Mouse (Mus musculus) liver, adult (tissue): ENCODE measurements around the gene 3110082I17Rik.

ENCODE experiments used
- GATA4 ChIP-seq: IDR thresholded peaks from 2 replicates; pipeline ENCODE4 v1.6.1; 2014; ENCODE audit warnings: mild to moderate bottlenecking, low read length; ENCODE audit not compliant: insufficient replicate concordance

Gene 3110082I17Rik

DNA sequence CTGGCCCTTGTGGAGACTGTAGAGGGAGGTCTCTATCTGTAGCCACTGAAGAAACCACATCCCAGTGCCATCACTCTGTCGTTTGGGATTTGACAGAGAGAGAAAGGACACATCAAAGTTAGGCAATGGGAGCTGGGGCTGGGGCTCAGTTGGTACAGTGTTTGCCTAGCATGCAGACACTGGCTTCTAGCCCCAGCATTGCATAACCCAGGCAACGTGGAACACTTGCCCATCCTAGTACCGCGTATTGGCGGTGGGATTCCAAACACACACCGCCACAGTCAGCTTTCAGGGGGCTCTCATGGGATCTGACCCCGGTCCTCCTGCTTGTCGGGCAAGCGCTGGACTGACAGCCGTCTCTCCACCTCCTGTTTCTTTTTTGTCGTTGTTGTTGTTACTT, 93.8 kb downstream of the 3110082I17Rik start:
- TF ChIP-seq GATA4 = no peak

DNA sequence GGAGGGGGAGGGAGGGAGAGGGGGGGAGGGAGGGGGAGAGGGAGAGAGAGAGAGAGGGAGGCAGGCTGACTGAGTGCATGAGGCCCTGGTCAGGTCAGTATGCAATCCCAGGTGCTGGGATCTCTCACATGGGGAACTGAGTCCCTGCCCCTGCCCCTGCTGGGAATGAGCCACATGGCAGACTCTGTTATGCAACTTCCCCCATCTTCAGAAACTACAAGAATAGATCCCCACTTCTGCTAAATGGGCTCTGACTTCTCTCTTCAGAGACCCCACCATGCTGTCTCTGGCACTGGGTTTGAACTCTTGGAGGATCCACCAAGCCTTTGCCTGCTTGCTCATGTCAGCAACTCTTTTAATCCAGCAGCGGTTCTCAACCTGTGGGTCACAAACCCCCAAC, 94.5 kb downstream of the 3110082I17Rik start:
- no peak for TF ChIP-seq GATA4

DNA sequence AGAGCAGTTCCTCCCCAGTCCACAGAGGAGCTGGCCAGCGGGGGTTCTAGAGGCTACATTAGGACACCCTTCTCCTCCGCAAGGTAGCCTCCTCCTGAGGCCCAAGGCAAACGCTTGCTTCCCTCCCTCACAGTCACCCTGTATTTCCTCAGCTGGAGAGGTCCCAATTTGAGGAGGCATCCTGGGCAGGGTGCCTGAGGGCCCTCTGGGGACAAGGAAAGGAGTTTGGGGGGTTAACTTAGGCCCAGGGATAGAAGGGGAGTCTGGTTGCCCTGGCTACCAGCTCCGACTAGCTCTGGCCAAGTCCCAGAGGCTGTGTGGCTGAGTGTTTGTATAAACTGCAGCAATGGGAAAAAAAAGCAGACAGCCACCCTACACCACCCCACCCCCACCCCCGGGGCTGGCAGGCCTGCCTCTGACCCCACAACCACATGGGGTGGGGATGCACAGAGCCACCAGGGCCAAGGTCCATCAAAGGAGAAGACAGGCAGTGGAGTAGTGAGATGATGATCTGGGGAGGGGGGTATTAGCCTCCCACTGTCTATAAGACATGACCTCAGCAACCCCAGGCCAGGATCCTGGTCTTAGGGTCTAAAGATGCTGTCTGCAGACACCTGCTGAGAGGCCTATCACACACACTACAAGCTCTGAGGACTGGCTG, 95.3 kb downstream of the 3110082I17Rik start:
- TF ChIP-seq GATA4 = no peak

DNA sequence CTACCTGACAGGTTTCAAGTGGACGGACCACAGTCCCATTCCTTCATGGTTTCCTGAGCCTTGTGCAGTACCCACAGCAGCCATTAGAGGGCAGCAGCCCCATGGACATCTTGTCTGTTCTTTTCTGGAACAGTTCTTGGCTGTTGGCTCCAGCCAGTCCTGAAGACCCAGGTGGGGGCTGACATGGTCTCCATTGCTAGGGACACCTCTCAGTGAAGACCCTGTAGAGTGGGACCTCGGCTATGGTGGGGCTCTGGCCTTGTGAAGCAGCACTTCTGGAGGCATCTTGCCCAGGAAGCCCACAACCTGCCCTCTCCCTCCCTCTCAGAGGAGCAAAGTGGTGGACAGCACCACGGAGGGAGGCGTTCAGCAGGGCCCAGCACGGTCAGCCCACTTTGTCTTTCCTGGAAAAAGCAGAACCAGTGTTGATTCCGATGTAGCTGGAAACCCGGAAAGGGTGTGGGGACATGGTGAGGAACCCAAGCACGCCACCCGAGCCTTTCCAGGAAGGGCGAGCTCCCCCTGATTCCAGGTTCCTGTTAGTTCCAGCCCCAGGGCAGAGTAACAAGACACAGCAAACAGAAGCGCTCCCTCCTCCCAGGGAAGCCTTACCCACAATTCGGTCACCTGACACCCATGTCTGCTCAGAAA, 95.9 kb downstream of the 3110082I17Rik start:
- peak; percentile 5; the same call in 1 of the 2 replicates for TF ChIP-seq GATA4

DNA sequence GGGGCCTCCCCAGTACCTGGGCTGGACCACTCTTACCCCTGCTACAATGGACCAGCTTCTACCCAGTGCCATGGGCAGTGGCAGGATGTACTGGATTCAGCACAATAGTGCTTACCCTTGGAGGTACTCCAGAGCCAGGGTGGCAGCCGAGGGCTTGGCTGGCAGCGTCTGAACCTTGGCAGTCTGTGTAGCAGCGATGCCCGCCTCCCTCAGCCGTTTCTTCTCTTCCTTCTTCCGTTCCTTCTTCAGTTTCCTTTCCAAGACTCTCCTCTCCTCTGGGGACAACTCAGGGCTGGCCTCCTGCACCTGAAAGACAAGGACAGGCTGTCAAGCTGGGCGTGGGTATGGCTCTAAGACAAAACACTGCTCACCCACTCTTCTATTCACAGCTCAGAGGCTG, 96.5 kb downstream of the 3110082I17Rik start:
- TF ChIP-seq GATA4 = no peak

DNA sequence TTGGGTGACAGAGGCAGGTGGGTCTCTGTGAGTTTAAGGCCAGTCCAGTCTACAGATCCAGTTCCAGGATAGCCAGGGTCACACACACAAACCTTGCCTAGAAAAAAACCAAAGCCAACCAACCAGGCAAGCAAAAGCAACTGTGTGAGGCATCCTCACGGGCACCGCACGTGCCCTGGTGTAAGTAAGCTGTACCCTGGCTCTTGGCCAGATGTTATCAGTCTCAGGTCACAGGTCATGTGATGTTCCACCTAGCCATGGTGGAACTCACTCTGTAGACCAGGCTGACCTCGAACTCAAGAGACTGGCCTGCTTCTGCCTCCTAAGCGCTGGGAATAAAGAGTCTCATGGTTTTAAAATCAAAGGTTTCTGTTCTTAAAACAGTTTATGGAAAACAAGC, 101.1 kb downstream of the 3110082I17Rik start:
- peak; percentile 85; the same call in 1 of the 2 replicates for TF ChIP-seq GATA4

DNA sequence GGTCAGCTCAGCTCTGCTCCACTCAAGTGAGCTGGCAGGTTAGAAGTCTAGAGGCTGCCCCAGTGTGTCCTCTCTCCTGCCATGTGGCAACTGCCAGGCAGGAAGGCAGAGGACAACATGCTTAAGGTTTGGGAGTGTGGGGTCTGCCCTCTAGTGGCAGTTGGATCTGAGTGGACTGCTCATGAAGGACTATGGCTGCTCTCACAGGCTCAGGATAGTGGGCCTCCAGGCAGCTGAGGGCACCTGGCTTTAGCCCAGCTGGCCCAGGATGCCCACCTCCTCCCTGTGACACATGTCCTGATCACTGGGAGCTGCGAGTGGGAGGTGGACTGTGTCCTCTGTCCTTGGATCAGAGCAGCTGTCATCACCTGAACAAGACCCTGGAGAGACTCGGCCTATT, 101.7 kb downstream of the 3110082I17Rik start:
- no peak for TF ChIP-seq GATA4

DNA sequence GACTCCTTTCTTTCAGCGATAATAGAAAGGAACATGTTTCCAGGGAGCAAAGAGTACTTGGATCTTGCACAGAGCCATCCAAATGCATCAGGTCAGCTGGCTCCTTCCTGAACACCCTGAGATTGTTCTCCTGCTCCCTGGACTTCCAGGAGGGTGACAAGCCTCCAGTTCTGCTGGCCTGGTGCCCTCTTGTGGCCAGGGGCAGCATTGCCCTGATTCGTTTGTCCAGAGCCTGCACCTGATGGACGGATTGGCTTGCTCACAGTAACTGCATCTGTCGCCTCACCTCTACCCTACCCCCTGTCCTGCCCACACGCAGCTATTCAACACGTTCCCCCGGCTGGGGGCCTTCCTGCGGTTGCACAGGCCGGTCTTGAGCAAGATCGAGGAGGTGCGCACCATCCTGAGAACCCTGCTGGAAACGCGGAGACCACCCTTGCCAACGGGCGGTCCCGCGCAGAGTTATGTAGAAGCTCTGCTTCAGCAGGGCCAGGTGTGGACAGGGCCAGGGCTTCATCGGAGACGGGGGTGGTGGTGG, 105.0 kb downstream of the 3110082I17Rik start:
- TF ChIP-seq GATA4 = no peak

DNA sequence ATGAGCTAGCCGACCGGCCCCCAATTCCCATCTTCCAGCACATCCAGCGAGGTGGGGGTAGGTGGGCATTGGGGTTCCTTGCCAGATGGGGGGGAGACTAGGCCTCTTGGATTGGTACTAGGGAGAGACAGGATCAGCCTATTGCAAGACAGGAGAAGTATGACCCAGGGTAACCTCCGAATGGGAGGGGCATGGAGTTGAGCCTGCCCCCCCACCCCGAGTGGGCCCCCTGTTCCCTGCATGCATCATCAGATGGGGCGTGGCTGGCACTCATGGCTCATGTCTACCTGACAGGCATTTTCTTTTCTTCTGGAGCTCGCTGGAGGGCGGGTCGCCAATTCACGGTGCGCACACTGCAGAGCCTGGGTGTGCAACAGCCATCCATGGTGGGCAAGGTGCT, 106.4 kb downstream of the 3110082I17Rik start:
- TF ChIP-seq GATA4 = no peak

DNA sequence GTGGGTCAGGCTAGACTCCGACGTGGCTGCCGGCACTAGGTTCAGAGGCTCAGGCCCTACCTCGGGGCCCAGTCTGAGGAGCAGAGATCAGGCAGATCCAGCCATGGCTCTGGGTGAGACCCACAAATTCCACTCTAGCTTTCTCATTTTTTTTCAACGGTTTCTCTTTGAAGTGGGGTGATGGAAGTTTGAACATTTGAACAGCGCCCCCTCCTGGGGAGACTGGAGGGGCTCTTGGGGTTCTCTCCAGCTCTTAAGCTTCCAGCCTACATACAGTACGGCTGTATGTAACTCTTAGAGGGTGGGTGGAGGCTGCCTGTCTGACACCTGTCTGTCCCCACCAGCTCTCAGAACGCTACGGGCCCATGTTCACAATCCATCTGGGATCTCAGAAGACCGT, 106.8 kb downstream of the 3110082I17Rik start:
- TF ChIP-seq GATA4 = no peak

DNA sequence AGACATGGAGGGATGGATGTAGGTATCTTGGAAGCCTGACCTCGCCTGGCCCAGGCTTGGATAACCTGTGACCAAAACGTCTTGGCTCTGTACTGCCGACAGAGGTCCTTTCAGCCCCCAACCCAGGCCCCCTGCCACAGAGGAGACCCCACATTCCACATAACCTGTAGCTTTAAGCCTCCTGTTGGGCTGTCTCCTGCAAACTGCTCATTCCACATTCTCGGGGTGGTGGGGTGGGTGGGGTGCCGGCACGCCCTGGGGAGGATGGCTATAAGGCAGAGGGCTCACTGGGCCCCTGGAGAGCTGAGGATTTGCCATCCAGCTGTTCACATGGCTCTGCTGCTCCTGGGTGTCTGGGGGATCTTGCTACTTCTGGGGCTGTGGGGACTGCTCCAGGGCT, 108.0 kb downstream of the 3110082I17Rik start, which contains the start of gene Cyp2w1:
Gene Cyp2w1 (plus strand): TSS at position 301 of the 400 bp plus-strand sequence.
- TF ChIP-seq GATA4 = no peak

DNA sequence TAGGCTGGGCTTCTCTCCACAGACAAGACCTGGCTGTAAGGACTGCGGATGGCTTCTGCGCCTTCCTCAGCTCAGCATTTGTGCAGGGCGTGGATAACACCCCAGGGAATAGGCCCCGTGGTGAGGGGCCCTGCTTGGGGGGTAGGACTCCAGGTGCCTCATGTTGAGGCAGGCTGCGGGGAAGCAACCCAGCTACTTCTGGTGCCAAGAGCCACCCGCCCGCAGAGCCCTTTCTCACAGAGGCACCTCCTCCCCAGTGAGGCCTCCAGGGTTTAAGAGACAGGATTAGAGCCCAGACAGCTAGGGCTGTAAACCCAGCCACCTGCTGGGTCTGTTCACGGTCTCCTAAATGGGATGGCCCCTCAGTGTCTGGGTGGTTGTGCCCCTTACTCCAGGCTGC, 108.7 kb downstream of the 3110082I17Rik start:
- no peak for TF ChIP-seq GATA4

DNA sequence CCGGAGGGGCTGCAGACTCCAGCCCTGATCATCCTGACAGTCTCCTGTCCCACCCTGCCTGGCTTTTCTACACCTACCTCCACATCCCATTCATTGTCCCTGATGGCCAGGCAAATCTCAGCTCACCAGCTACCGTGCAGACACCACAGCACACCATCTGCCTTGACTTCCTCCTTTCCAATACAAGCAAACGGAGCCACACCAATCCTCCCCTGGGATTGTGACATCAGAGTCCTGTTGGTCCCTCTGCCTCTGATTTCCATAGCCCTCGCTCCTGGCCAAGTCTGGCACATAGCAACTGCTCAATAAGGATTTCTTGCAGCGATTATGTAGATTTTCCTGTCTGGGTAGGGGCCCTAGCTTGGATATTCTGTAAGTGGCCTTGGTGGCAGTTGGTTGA, 109.2 kb downstream of the 3110082I17Rik start, which contains the start of gene Cox19:
Gene Cox19 (minus strand): TSS at position 285 of the 400 bp plus-strand sequence.
- TF ChIP-seq GATA4 = no peak

DNA sequence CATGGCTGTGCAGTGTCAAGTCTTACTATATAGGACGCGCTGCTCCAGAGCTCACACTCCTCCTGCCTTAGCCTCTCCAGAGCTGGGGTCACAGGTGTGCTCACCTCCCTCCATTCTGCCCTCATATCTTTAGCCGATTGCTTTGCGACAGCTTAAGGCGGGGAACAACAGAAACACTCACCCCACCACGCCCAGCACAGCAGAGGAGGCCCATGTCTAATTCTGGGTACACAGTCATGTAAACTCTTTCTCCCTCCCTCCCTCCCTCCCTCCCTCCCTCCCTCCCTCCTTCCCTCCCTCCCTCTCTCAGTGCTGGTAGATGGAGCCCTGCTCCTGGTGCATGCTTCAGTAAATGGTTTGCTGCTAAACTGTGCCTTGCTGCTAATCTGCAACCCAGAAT, 110.6 kb downstream of the 3110082I17Rik start:
- TF ChIP-seq GATA4 = no peak

DNA sequence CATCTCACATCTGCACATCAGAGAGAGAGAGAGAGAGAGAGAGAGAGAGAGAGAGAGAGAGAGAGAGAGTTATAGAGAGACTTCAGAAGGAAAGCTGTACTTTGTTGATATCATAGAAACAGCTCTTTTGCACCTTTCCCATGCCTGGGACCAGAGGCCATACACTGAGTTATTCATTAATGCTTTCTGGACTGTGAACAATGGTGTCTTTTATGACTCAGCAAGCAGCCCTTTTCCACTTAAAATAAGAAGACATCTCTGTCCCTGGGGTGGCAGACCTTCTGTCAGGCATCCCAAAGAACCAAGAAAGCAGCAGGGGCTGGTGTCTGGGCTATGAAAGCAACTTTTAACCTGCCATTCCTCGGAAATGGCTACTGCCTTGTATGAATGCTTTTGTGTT, 113.1 kb downstream of the 3110082I17Rik start:
- TF ChIP-seq GATA4 = no peak

DNA sequence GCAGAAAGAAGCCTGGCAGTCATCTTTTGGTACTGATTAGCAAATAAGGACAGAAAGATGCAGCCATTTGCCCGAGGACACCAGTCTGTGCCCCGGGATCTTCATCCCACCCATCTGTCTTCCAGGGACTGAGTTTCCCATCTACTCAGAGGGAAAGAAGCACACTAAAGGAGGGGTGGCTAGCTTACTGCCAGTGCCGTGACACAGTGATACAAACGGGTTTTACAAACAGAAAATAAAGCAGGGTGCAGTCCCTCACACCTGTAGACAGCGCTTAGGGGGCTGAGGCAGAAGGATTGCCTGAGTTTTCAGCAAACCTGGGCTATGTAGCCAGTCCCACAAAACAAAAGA, 115.0 kb downstream of the 3110082I17Rik start:
- TF ChIP-seq GATA4 = no peak
